Mouse (Mus musculus): ENCODE data around the gene Stambpl1. TPM values are rescaled to one million over a fixed set of nuclear protein-coding genes. Genes with fewer than 3 reads are reported as not detected.

Stambpl1 gene
- polyA plus RNA-seq, 1 experiment = 1.1 TPM

- H3K27me3 ChIP-seq (replicated peaks) = no peaks in the 10 kb centered on the region
- no peak overlapping the region for H3K4me3 ChIP-seq (replicated peaks)
- no peaks in the 10 kb centered on the region for H3K36me3 ChIP-seq (replicated peaks; ENCODE audit: low read length)
- H3K4me1 ChIP-seq = peaks cover 10% of the 10 kb centered on the region; the same call in 1 of the 2 replicates
- no peaks in the 10 kb centered on the region for H3K9me3 ChIP-seq
- TF ChIP-seq FLI1 (IDR thresholded peaks at IDR 0.05; ENCODE audit: low read length) (no peak), GATA1 (IDR thresholded peaks at IDR 0.05; ENCODE audit: borderline replicate concordance, low read length) (no peak)
Observed at GRCm38 (mm10) chr19:34270106-34270726, 78.2 kb downstream of the Stambpl1 start.

GRCm38 (mm10) chr19:34270824-34271464 is 78.9 kb downstream of the Stambpl1 start:
- Histone ChIP-seq H3K4me1 (peaks cover 10% of the 10 kb centered on the region; the same call in 1 of the 2 replicates), H3K4me3 (replicated peaks) (no peak overlapping the region), H3K36me3 (replicated peaks; ENCODE audit: low read length) (no peaks in the 10 kb centered on the region), H3K27me3 (replicated peaks) (no peaks in the 10 kb centered on the region), H3K9me3 (no peaks in the 10 kb centered on the region)
- TF ChIP-seq FLI1 (IDR thresholded peaks at IDR 0.05; ENCODE audit: low read length) = no peak

- TF ChIP-seq FLI1 (IDR thresholded peaks at IDR 0.05; ENCODE audit: low read length) (no peak), GATA1 (IDR thresholded peaks at IDR 0.05; ENCODE audit: borderline replicate concordance, low read length) (no peak)
- Histone ChIP-seq H3K27me3 (replicated peaks) (no peaks in the 10 kb centered on the region), H3K9me3 (no peaks in the 10 kb centered on the region), H3K36me3 (replicated peaks; ENCODE audit: low read length) (no peaks in the 10 kb centered on the region), H3K4me1 (peaks cover 10% of the 10 kb centered on the region; the same call in 1 of the 2 replicates), H3K4me3 (replicated peaks) (no peak overlapping the region)
Observed at GRCm38 (mm10) chr19:34273073-34273472, 81.0 kb downstream of the Stambpl1 start.

GRCm38 (mm10) chr19:34278078-34278477 is 86.0 kb downstream of the Stambpl1 start:
- H3K4me3 ChIP-seq (replicated peaks) = no peak overlapping the region
- H3K4me1 ChIP-seq = peaks cover 3% of the 10 kb centered on the region; the same call in 1 of the 2 replicates
- TF ChIP-seq FLI1 (IDR thresholded peaks at IDR 0.05; ENCODE audit: low read length) = no peak
- TF ChIP-seq GATA1 (IDR thresholded peaks at IDR 0.05; ENCODE audit: borderline replicate concordance, low read length) = no peak

GRCm38 (mm10) chr19:34283614-34284013 is 91.6 kb downstream of the Stambpl1 start:
- H3K36me3 ChIP-seq (replicated peaks; ENCODE audit: low read length) = no peaks in the 10 kb centered on the region
- H3K9me3 ChIP-seq = no peaks in the 10 kb centered on the region
- H3K4me1 ChIP-seq = peaks cover 40% of the 10 kb centered on the region
- H3K4me3 ChIP-seq (replicated peaks) = no peak overlapping the region
- H3K27me3 ChIP-seq (replicated peaks) = no peaks in the 10 kb centered on the region
- TF ChIP-seq FLI1 (IDR thresholded peaks at IDR 0.05; ENCODE audit: low read length) = no peak

More at GRCm38 (mm10) chr19:34278078-34278477, 86.0 kb downstream of the Stambpl1 start:
- Histone ChIP-seq H3K36me3 (replicated peaks; ENCODE audit: low read length) (no peaks in the 10 kb centered on the region), H3K9me3 (no peaks in the 10 kb centered on the region), H3K27me3 (replicated peaks) (no peaks in the 10 kb centered on the region)

- no peak overlapping the region for H3K4me3 ChIP-seq (replicated peaks)
Observed at GRCm38 (mm10) chr19:34284383-34284782, 92.4 kb downstream of the Stambpl1 start.

GRCm38 (mm10) chr19:34284826-34285225 is 92.8 kb downstream of the Stambpl1 start:
- no peaks in the 10 kb centered on the region for H3K9me3 ChIP-seq
- no peaks in the 10 kb centered on the region for H3K36me3 ChIP-seq (replicated peaks; ENCODE audit: low read length)
- TF ChIP-seq FLI1 (IDR thresholded peaks at IDR 0.05; ENCODE audit: low read length) (no peak), GATA1 (IDR thresholded peaks at IDR 0.05; ENCODE audit: borderline replicate concordance, low read length) (no peak)
- H3K27me3 ChIP-seq (replicated peaks) = no peaks in the 10 kb centered on the region
- peaks cover 43% of the 10 kb centered on the region for H3K4me1 ChIP-seq
- no peak overlapping the region for H3K4me3 ChIP-seq (replicated peaks)

More at GRCm38 (mm10) chr19:34284383-34284782, 92.4 kb downstream of the Stambpl1 start:
- Histone ChIP-seq H3K4me1 (peaks cover 40% of the 10 kb centered on the region), H3K36me3 (replicated peaks; ENCODE audit: low read length) (no peaks in the 10 kb centered on the region), H3K9me3 (no peaks in the 10 kb centered on the region), H3K27me3 (replicated peaks) (no peaks in the 10 kb centered on the region)
- TF ChIP-seq GATA1 (IDR thresholded peaks at IDR 0.05; ENCODE audit: borderline replicate concordance, low read length) (no peak), FLI1 (IDR thresholded peaks at IDR 0.05; ENCODE audit: low read length) (no peak)

- Histone ChIP-seq H3K27me3 (replicated peaks) (no peaks in the 10 kb centered on the region), H3K4me3 (replicated peaks) (no peak overlapping the region), H3K9me3 (no peaks in the 10 kb centered on the region), H3K36me3 (replicated peaks; ENCODE audit: low read length) (no peaks in the 10 kb centered on the region), H3K4me1 (peaks cover 56% of the 10 kb centered on the region)
- TF ChIP-seq FLI1 (IDR thresholded peaks at IDR 0.05; ENCODE audit: low read length) (no peak), GATA1 (IDR thresholded peaks at IDR 0.05; ENCODE audit: borderline replicate concordance, low read length) (no peak)
Observed at GRCm38 (mm10) chr19:34287221-34287620, 95.2 kb downstream of the Stambpl1 start.

- no peaks in the 10 kb centered on the region for H3K36me3 ChIP-seq (replicated peaks; ENCODE audit: low read length)
- no peaks in the 10 kb centered on the region for H3K27me3 ChIP-seq (replicated peaks)
- no peaks in the 10 kb centered on the region for H3K9me3 ChIP-seq
- TF ChIP-seq GATA1 (IDR thresholded peaks at IDR 0.05; ENCODE audit: borderline replicate concordance, low read length) = no peak
- no peak for TF ChIP-seq FLI1 (IDR thresholded peaks at IDR 0.05; ENCODE audit: low read length)
- H3K4me1 ChIP-seq = peaks cover 59% of the 10 kb centered on the region
- H3K4me3 ChIP-seq (replicated peaks) = no peak overlapping the region
Observed at GRCm38 (mm10) chr19:34287656-34288415, 95.8 kb downstream of the Stambpl1 start.

- TF ChIP-seq FLI1 (IDR thresholded peaks at IDR 0.05; ENCODE audit: low read length) = no peak
- no peak for TF ChIP-seq GATA1 (IDR thresholded peaks at IDR 0.05; ENCODE audit: borderline replicate concordance, low read length)
- peaks cover 65% of the 10 kb centered on the region for H3K4me1 ChIP-seq
- no peak overlapping the region for H3K4me3 ChIP-seq (replicated peaks)
- H3K9me3 ChIP-seq = no peaks in the 10 kb centered on the region
- H3K36me3 ChIP-seq (replicated peaks; ENCODE audit: low read length) = no peaks in the 10 kb centered on the region
- H3K27me3 ChIP-seq (replicated peaks) = no peaks in the 10 kb centered on the region
Observed at GRCm38 (mm10) chr19:34288696-34289095, 96.7 kb downstream of the Stambpl1 start.

Other genes with a start within 250 kb of the Stambpl1 start
- 1.2 TPM in 1 of 2 replicates, not detected in the other for gene Lipf, start 231.0 kb upstream of the Stambpl1 start, polyA plus RNA-seq (2012; ENCODE audit: insufficient read depth, low replicate concordance)
- gene Lipk, start 183.9 kb upstream of the Stambpl1 start, polyA plus RNA-seq (2012; ENCODE audit: insufficient read depth, low replicate concordance) = not detected in 2 replicates
- gene Lipn, start 124.9 kb upstream of the Stambpl1 start, polyA plus RNA-seq (2012; ENCODE audit: insufficient read depth, low replicate concordance) = not detected in 2 replicates
- gene Lipm, start 91.3 kb upstream of the Stambpl1 start, polyA plus RNA-seq (2012; ENCODE audit: insufficient read depth, low replicate concordance) = not detected in 2 replicates
- gene Ankrd22, start 26.2 kb upstream of the Stambpl1 start, polyA plus RNA-seq (2012; ENCODE audit: insufficient read depth, low replicate concordance) = not detected in 2 replicates
- gene Acta2, start 63.4 kb downstream of the Stambpl1 start, polyA plus RNA-seq (2012; ENCODE audit: insufficient read depth, low replicate concordance) = not detected in 2 replicates
- gene Fas, start 98.4 kb downstream of the Stambpl1 start, polyA plus RNA-seq (2012; ENCODE audit: insufficient read depth, low replicate concordance) = 0.47 TPM in 1 of 2 replicates, not detected in the other